Mouse (Mus musculus) lung, postnatal 0 days (tissue): Measurements from ENCODE around the gene Irf9.

ENCODE experiments used
- CTCF ChIP-seq: IDR thresholded peaks from 2 replicates; pipeline ENCODE4 v1.5.1; 2016; ENCODE audit warnings: antibody characterized with exemption, mild to moderate bottlenecking
- EP300 ChIP-seq: IDR thresholded peaks from 2 replicates; pipeline ENCODE4 v1.6.1; 2016; ENCODE audit warnings: antibody characterized with exemption, mild to moderate bottlenecking, control low read depth

- no peak for TF ChIP-seq CTCF
- no peak for TF ChIP-seq EP300
Observed at GRCm38 (mm10) chr14:55613346-55613745, 10.0 kb downstream of the Irf9 start.
